Mouse (Mus musculus) liver, embryonic 14.5 days (tissue): Measurements from ENCODE around the gene Carns1. TPM values are rescaled to one million over a fixed set of nuclear protein-coding genes. Genes with fewer than 3 reads are reported as not detected.
A peak's percentile ranks its signal among the peaks of the same experiment; 100 is the strongest.

Experiments used
- ATAC-seq: fragments of 200-750 bp; cut with Nextera tagmentation; 2 replicates; pipeline ENCODE4 v1.8.0; 2017; ENCODE audit warnings: moderate number of reproducible peaks, mild to moderate bottlenecking, moderate library complexity; ENCODE audit not compliant: insufficient read depth
- DNase-seq, 3 experiments: peaks; one replicate each; pipeline ENCODE4 v3.0.0-alpha.2; 2012 to 2013; ENCODE audit warnings: low read depth in 3 of 3, low spot score in 3 of 3
- H3K27ac ChIP-seq: fragments of 300-500 bp; sonication (generic); 2 replicates; pipeline ENCODE4 v1.5.1; 2014; ENCODE audit warnings: moderate library complexity, mild to moderate bottlenecking, control low read depth, inconsistent platforms
- H3K27me3 ChIP-seq: fragments of 300-500 bp; sonication (generic); 2 replicates; pipeline ENCODE4 v1.6.1; 2014; ENCODE audit warnings: mild to moderate bottlenecking, low read length, moderate library complexity; ENCODE audit not compliant: control insufficient read depth, insufficient read depth
- H3K36me3 ChIP-seq: fragments of 300-500 bp; sonication (generic); replicated peaks from 2 replicates; pipeline ENCODE4 v1.6.1; 2014; ENCODE audit warnings: low read depth; ENCODE audit not compliant: control insufficient read depth, insufficient read depth
- H3K4me1 ChIP-seq, 2 experiments: fragments of 200-500 bp in 1 of 2; fragments of 300-500 bp in 1 of 2; sonication (generic) in 1 of 2; replicated peaks; 2 replicates each; pipeline ENCODE4 v1.6.1; 2012 to 2014; ENCODE audit warnings: antibody characterized with exemption in 1 of 2, inconsistent platforms in 1 of 2, low read length in 1 of 2; ENCODE audit not compliant: control insufficient read depth in 2 of 2, insufficient read depth in 2 of 2
- H3K4me2 ChIP-seq: fragments of 300-500 bp; sonication (generic); 2 replicates; pipeline ENCODE4 v1.6.1; 2014; ENCODE audit warnings: low read depth, mild to moderate bottlenecking, control low read depth, moderate library complexity
- H3K4me3 ChIP-seq, 2 experiments: fragments of 200-500 bp in 1 of 2; fragments of 300-500 bp in 1 of 2; sonication (generic) in 1 of 2; 2 replicates each; pipeline ENCODE4 v1.5.1; 2012 to 2014; ENCODE audit warnings: low read depth in 2 of 2, low read length in 2 of 2, mild to moderate bottlenecking in 2 of 2, control low read depth in 1 of 2, inconsistent platforms in 1 of 2, moderate library complexity in 1 of 2; ENCODE audit not compliant: insufficient read depth in 1 of 2
- H3K9ac ChIP-seq: fragments of 300-500 bp; sonication (generic); replicated peaks from 2 replicates; pipeline ENCODE4 v1.6.1; 2014; ENCODE audit warnings: mild to moderate bottlenecking, control low read depth, moderate library complexity
- H3K9me3 ChIP-seq: fragments of 300-500 bp; sonication (generic); 2 replicates; pipeline ENCODE4 v1.6.1; 2016; ENCODE audit warnings: low read length, mixed read lengths; ENCODE audit not compliant: control insufficient read depth
- CTCF ChIP-seq: IDR thresholded peaks from 2 replicates; pipeline ENCODE4 v1.5.1; 2016; ENCODE audit warnings: antibody characterized with exemption, low read depth, control low read depth
- EP300 ChIP-seq: IDR thresholded peaks from 2 replicates; pipeline ENCODE4 v1.6.1; 2016; ENCODE audit warnings: antibody characterized with exemption, low read depth
- WGBS: fragments of 180-500 bp; shearing (Covaris S2); extraction: QIAGEN DNeasy Blood & Tissue Kit; methylation state at CpG from one replicate; pipeline ENCODE4 v1.1.7; 2014; ENCODE audit not compliant: insufficient replicate concordance; 5-methylcytosine and 5-hydroxymethylcytosine counted together
- polyA plus RNA-seq, 2 experiments: library from polyadenylated mRNA; depleted of rRNA in 1 of 2; stranded (reverse) in 1 of 2; unstranded in 1 of 2; fragments of >200 nt; fragmentation: Nextera tagmentation in 1 of 2; extraction: Ambion mirVana in 1 of 2; gene quantifications; 2 replicates each; pipeline versions ENCODE4 v1.2.1 to v1.2.3; 2012 to 2014

The Carns1 gene
- polyA plus RNA-seq, 2 experiments: 0.18 to 0.32 TPM

DNA sequence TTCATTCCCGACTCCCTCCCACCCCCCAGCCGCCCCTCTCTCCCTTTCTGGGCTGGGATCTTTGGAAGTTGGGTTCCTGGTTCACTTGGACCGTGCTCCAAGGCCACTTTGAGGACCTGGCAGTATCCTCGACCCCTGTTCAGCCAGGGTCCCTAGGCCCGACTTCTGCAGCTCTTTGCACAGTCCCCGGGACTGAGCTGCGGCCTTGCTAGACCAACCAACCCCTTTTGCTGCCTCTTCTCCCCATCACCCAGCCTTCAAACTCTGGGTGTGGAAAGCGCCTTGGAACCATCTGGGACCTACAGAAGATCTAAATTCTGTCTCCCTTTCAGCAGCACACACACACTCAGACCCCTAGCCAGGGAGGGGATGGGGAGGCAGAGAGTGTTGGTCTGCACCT lies 26.5 kb downstream of the Carns1 start:
- H3K9ac ChIP-seq: peak overlapping the region; percentile 91
- H3K4me1 ChIP-seq: peaks cover 4 to 12% of the 10 kb centered on the region in 2 experiments
- WGBS: under 1% methylated on average over 8 of the region's 8 CpGs
- peak overlapping the region; percentile 78 to 94 for H3K4me3 ChIP-seq
- no peak for TF ChIP-seq CTCF
- TF ChIP-seq EP300: no peak
- no peaks in the 10 kb centered on the region for H3K9me3 ChIP-seq
- peak; percentile 36; the same call in 1 of the 2 replicates for ATAC-seq
- H3K27me3 ChIP-seq: no peaks in the 10 kb centered on the region
- DNase-seq: no peak
- peak overlapping the region; percentile 70 for H3K27ac ChIP-seq
- H3K36me3 ChIP-seq: 0 out of 2 replicates have a peak, but pooled peaks cover 3% of the 10 kb centered on the region
- peak overlapping the region; percentile 88 for H3K4me2 ChIP-seq

DNA sequence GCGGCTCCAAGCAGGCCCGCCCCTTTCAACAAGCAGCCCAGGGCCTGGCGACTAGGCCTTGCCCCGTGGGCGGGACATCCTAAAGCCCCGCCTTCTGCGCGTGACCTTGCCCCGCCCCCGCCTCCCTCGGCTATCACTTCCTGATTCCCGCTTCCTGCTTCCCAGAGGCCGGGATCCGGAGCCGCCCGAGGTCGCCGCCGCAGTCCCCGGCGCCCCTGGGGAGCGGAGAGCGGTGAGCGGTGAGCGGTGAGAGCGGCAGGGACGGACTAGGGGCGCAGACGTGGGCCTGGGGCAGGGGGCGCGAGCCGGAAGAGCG lies 26.8 kb downstream of the Carns1 start, which contains the start of gene Coro1b:
Gene Coro1b, plus strand, starts transcription at position 129 of the 316 bp plus-strand sequence.
- Histone ChIP-seq H3K4me3 (peak within 1 kb of the TSS; percentile 78 to 94), H3K27me3 (no peaks in the 10 kb centered on the region), H3K4me1 (peaks cover 4 to 12% of the 10 kb centered on the region in 2 experiments), H3K36me3 (0 out of 2 replicates have a peak, but pooled peaks cover 3% of the 10 kb centered on the region), H3K4me2 (peak within 1 kb of the TSS; percentile 88), H3K9ac (peak within 1 kb of the TSS; percentile 91), H3K9me3 (no peaks in the 10 kb centered on the region), H3K27ac (peak within 1 kb of the TSS; percentile 70)
- DNase-seq (peak; percentile 77 to 83 (median 78)), ATAC-seq (peak; percentile 90)
- TF ChIP-seq CTCF (no peak), EP300 (no peak)
- under 1% methylated on average over 29 of the region's 33 CpGs for WGBS

DNA sequence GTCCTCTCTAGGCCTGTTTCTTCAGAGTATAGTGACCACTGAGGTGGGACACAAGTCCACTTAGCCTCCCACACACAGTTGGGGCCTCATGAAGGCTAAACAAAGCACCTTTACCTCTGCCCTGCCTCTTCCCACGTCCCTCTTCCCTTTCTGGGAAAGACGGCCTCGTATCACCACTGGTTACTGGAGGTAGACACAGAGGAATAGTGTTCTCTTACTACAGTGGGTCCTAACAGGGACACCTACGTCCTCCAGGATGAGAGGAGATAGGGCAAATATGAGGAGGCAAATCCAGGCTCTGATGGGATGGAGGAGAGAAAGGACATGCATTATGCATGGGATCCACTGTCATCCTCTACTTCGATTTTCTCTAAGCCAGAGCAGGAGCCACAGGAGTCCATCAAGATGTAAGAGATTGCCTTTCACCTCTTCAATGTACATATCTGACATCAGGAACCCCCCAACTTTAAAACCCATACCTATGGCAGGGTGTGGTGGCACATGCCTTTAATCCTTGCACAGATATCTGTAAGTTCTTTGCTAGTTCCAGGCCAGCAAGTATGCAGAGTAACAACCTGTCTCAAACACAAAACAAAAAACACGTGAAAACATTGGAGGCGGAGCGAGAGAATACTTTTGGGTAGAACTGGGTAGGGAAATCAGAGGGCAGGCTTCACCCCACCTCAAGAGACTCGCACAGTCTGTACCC lies 27.3 kb downstream of the Carns1 start:
- WGBS: 40% methylated on average over 9 of the region's 9 CpGs
- ATAC-seq (peak; percentile 26), DNase-seq (no peak)
- H3K9ac ChIP-seq: peak overlapping the region; percentile 35; the same call in 1 of the 2 replicates
- TF ChIP-seq CTCF: no peak
- TF ChIP-seq EP300: no peak
- H3K27ac ChIP-seq: no peak overlapping the region
- no peaks in the 10 kb centered on the region for H3K27me3 ChIP-seq
- 0 out of 2 replicates have a peak, but pooled peaks cover 3% of the 10 kb centered on the region for H3K36me3 ChIP-seq
- H3K4me3 ChIP-seq: peak overlapping the region; percentile 38 to 94; a peak in 3 of 4 replicates
- peaks cover 4 to 12% of the 10 kb centered on the region in 2 experiments for H3K4me1 ChIP-seq
- no peaks in the 10 kb centered on the region for H3K9me3 ChIP-seq
- peak overlapping the region; percentile 88 for H3K4me2 ChIP-seq

DNA sequence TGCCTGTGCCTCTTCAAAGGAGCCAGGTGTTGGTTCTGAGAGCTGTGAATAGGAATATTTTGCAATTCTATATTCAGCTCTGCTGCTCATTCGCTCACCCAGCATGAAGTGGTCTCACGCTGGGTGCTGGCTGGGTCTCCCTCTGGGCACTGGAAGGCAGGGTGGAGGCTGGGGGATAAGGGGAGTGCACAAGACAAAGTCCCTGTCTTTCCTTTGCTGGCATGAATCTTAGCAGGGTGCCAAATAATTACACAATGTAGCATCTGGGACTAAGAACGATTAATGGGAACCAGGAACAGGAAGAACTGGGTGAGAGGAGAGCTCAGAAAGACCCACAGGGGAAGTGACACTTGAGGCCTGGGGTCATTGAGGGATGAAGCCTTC lies 28.3 kb downstream of the Carns1 start:
- Histone ChIP-seq H3K4me1 (peaks cover 4 to 12% of the 10 kb centered on the region in 2 experiments), H3K4me2 (no peak overlapping the region), H3K27me3 (no peaks in the 10 kb centered on the region), H3K9ac (no peak overlapping the region), H3K27ac (no peak overlapping the region), H3K4me3 (no peak overlapping the region), H3K9me3 (no peaks in the 10 kb centered on the region), H3K36me3 (0 out of 2 replicates have a peak, but pooled peaks cover 3% of the 10 kb centered on the region)
- 57% methylated on average over 3 of the region's 3 CpGs for WGBS
- no peak for DNase-seq
- TF ChIP-seq CTCF (no peak), EP300 (no peak)
- no peak for ATAC-seq

DNA sequence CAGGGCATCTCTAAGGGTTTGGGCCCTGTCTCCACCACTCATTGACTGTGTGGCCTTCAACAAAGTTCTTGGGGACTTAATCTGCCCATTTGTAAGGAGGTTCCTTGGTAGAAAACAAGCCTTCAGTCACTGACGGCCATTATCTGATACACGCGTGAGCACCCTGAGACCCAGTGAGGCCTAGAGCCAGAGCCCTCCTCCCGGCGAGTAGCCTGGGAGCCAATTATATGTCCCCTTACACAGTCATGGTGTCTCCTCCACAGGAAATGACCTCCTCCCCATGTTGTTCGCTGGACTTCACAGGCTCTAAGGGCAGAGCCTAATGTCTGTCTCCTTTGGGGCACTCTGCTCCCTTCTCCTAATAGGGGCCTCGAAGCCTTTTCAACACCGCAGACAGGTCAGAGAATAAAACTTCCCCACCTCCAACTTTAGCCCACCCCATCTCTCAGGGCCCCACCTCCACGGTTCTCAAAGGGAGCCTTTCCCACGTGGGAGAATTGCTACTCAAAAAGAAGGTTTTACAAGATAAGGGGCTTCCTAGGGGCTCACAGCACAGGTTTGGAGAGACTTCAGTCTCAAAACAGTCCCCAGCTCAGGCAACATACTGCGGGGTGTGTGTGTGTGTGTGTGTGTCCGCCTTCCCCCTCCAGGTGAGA lies 28.8 kb downstream of the Carns1 start:
- DNase-seq: no peak
- no peak for ATAC-seq
- Histone ChIP-seq H3K4me1 (peaks cover 4 to 12% of the 10 kb centered on the region in 2 experiments), H3K9me3 (no peaks in the 10 kb centered on the region), H3K9ac (no peak overlapping the region), H3K36me3 (0 out of 2 replicates have a peak, but pooled peaks cover 3% of the 10 kb centered on the region), H3K27me3 (no peaks in the 10 kb centered on the region), H3K27ac (no peak overlapping the region), H3K4me2 (no peak overlapping the region), H3K4me3 (no peak overlapping the region)
- TF ChIP-seq EP300: no peak
- TF ChIP-seq CTCF: no peak
- 66% methylated on average over 12 of the region's 12 CpGs for WGBS
